Mouse (Mus musculus): ENCODE results near the gene Tm9sf1. TPM values are rescaled to one million over a fixed set of nuclear protein-coding genes. Genes with fewer than 3 reads are reported as not detected.

Tm9sf1 gene
- polyA plus RNA-seq, 1 experiment from 2014 or later, result 76.0 TPM

GRCm38 (mm10) chr14:55618486-55619195, 25.0 kb downstream of the Tm9sf1 start:
- H3K4me1 ChIP-seq (replicated peaks), result peaks cover 17% of the 10 kb centered on the region
- 47% methylated on average over 22 of the region's 22 CpGs for WGBS
- H3K27me3 ChIP-seq (ENCODE audit: insufficient read depth, poor library complexity, severe bottlenecking), result peaks cover 14% of the 10 kb centered on the region; the same call in 1 of the 2 replicates
- H3K36me3 ChIP-seq, result peaks cover 1% of the 10 kb centered on the region
- no peaks in the 10 kb centered on the region for H3K9me3 ChIP-seq
- H3K27ac ChIP-seq, result peak overlapping the region; percentile 35; the same call in 1 of the 2 replicates
- H3K4me3 ChIP-seq, result peak overlapping the region; percentile 37
- no peak for DNase-seq (ENCODE audit: low spot score)

GRCm38 (mm10) chr14:55617822-55618221, 25.8 kb downstream of the Tm9sf1 start, which contains the start of gene Rec8:
Rec8 (plus strand) TSS chr14:55618037.
- no peaks in the 10 kb centered on the region for H3K9me3 ChIP-seq
- DNase-seq (ENCODE audit: low spot score), result peak; percentile 62
- WGBS, result 26% methylated on average over 21 of the region's 21 CpGs
- peak within 1 kb of the TSS; percentile 62 for H3K27ac ChIP-seq
- peaks cover 17% of the 10 kb centered on the region for H3K4me1 ChIP-seq (replicated peaks)
- peak within 1 kb of the TSS; percentile 37 for H3K4me3 ChIP-seq
- H3K36me3 ChIP-seq, result no peaks in the 10 kb centered on the region; the same call in 1 of the 2 replicates
- H3K27me3 ChIP-seq (ENCODE audit: insufficient read depth, poor library complexity, severe bottlenecking), result peaks cover 14% of the 10 kb centered on the region; the same call in 1 of the 2 replicates

GRCm38 (mm10) chr14:55616844-55617243, 26.8 kb downstream of the Tm9sf1 start:
- Histone ChIP-seq H3K9me3 (no peaks in the 10 kb centered on the region), H3K4me1 (replicated peaks) (peaks cover 17% of the 10 kb centered on the region), H3K36me3 (no peaks in the 10 kb centered on the region), H3K27ac (no peak overlapping the region), H3K4me3 (no peak overlapping the region), H3K27me3 (ENCODE audit: insufficient read depth, poor library complexity, severe bottlenecking) (peaks cover 14% of the 10 kb centered on the region; the same call in 1 of the 2 replicates)
- 85% methylated on average over 2 of the region's 2 CpGs for WGBS
- DNase-seq (ENCODE audit: low spot score), result no peak

GRCm38 (mm10) chr14:55615876-55616275, 27.7 kb downstream of the Tm9sf1 start:
- no peak overlapping the region for H3K27ac ChIP-seq
- WGBS, result 39% methylated on average over 2 of the region's 2 CpGs
- H3K36me3 ChIP-seq, result no peaks in the 10 kb centered on the region
- no peak for DNase-seq (ENCODE audit: low spot score)
- H3K4me1 ChIP-seq (replicated peaks), result peaks cover 17% of the 10 kb centered on the region
- peaks cover 14% of the 10 kb centered on the region; the same call in 1 of the 2 replicates for H3K27me3 ChIP-seq (ENCODE audit: insufficient read depth, poor library complexity, severe bottlenecking)
- no peak overlapping the region for H3K4me3 ChIP-seq
- H3K9me3 ChIP-seq, result no peaks in the 10 kb centered on the region

- no peak overlapping the region for H3K4me3 ChIP-seq
- H3K36me3 ChIP-seq, result peaks cover 8% of the 10 kb centered on the region
- H3K9me3 ChIP-seq, result no peaks in the 10 kb centered on the region
- H3K27ac ChIP-seq, result no peak overlapping the region
- 84% methylated on average over 7 of the region's 7 CpGs for WGBS
- DNase-seq (ENCODE audit: low spot score), result no peak
- peaks cover 12% of the 10 kb centered on the region; the same call in 1 of the 2 replicates for H3K27me3 ChIP-seq (ENCODE audit: insufficient read depth, poor library complexity, severe bottlenecking)
- peaks cover 17% of the 10 kb centered on the region for H3K4me1 ChIP-seq (replicated peaks)
Observed at GRCm38 (mm10) chr14:55614565-55615178, 28.9 kb downstream of the Tm9sf1 start.

- no peak for DNase-seq (ENCODE audit: low spot score)
Observed at GRCm38 (mm10) chr14:55613346-55613745, 30.3 kb downstream of the Tm9sf1 start.

GRCm38 (mm10) chr14:55608339-55608738, 35.3 kb downstream of the Tm9sf1 start:
- H3K4me3 ChIP-seq, result no peak overlapping the region
- H3K27me3 ChIP-seq (ENCODE audit: insufficient read depth, poor library complexity, severe bottlenecking), result no peaks in the 10 kb centered on the region
- no peak overlapping the region for H3K27ac ChIP-seq
- H3K9me3 ChIP-seq, result no peaks in the 10 kb centered on the region
- peaks cover 14% of the 10 kb centered on the region for H3K4me1 ChIP-seq (replicated peaks)
- H3K36me3 ChIP-seq, result peaks cover 66% of the 10 kb centered on the region
- DNase-seq (ENCODE audit: low spot score), result no peak
- WGBS, result 95% methylated on average over 6 of the region's 6 CpGs

More at GRCm38 (mm10) chr14:55613346-55613745, 30.3 kb downstream of the Tm9sf1 start:
- H3K4me3 ChIP-seq, result no peak overlapping the region
- H3K9me3 ChIP-seq, result no peaks in the 10 kb centered on the region
- WGBS, result 74% methylated on average over 6 of the region's 6 CpGs
- H3K4me1 ChIP-seq (replicated peaks), result peaks cover 10% of the 10 kb centered on the region
- H3K27ac ChIP-seq, result no peak overlapping the region
- peaks cover 22% of the 10 kb centered on the region for H3K36me3 ChIP-seq
- H3K27me3 ChIP-seq (ENCODE audit: insufficient read depth, poor library complexity, severe bottlenecking), result 0 out of 2 replicates have a peak, but pooled peaks cover under 1% of the 10 kb centered on the region

- WGBS, result 93% methylated on average over 16 of the region's 16 CpGs
- Histone ChIP-seq H3K27ac (no peak overlapping the region), H3K4me1 (replicated peaks) (peaks cover 16% of the 10 kb centered on the region), H3K27me3 (ENCODE audit: insufficient read depth, poor library complexity, severe bottlenecking) (no peaks in the 10 kb centered on the region), H3K36me3 (peaks cover 90% of the 10 kb centered on the region), H3K9me3 (no peaks in the 10 kb centered on the region), H3K4me3 (no peak overlapping the region)
- DNase-seq (ENCODE audit: low spot score), result no peak
Observed at GRCm38 (mm10) chr14:55605743-55606459, 37.7 kb downstream of the Tm9sf1 start.

- Histone ChIP-seq H3K36me3 (peaks cover 94% of the 10 kb centered on the region), H3K27me3 (ENCODE audit: insufficient read depth, poor library complexity, severe bottlenecking) (no peaks in the 10 kb centered on the region), H3K9me3 (no peaks in the 10 kb centered on the region), H3K27ac (no peak overlapping the region), H3K4me1 (replicated peaks) (peaks cover 16% of the 10 kb centered on the region), H3K4me3 (no peak overlapping the region)
- DNase-seq (ENCODE audit: low spot score), result no peak
- 95% methylated on average over 11 of the region's 11 CpGs for WGBS
Observed at GRCm38 (mm10) chr14:55604823-55605222, 38.8 kb downstream of the Tm9sf1 start.

- Histone ChIP-seq H3K36me3 (peaks cover 94% of the 10 kb centered on the region), H3K27ac (peak overlapping the region; percentile 77), H3K4me1 (replicated peaks) (peaks cover 16% of the 10 kb centered on the region), H3K4me3 (peak overlapping the region; percentile 43), H3K27me3 (ENCODE audit: insufficient read depth, poor library complexity, severe bottlenecking) (no peaks in the 10 kb centered on the region), H3K9me3 (no peaks in the 10 kb centered on the region)
- 21% methylated on average over 19 of the region's 19 CpGs for WGBS
- DNase-seq (ENCODE audit: low spot score), result peak; percentile 84
Observed at GRCm38 (mm10) chr14:55603633-55604576, 39.7 kb downstream of the Tm9sf1 start.

GRCm38 (mm10) chr14:55603271-55603632, 40.4 kb downstream of the Tm9sf1 start, which contains the start of gene Irf9:
Irf9 (plus strand) TSS chr14:55603571.
- peak within 1 kb of the TSS; percentile 43 for H3K4me3 ChIP-seq
- peak within 1 kb of the TSS; percentile 77 for H3K27ac ChIP-seq
- DNase-seq (ENCODE audit: low spot score), result no peak
- no peaks in the 10 kb centered on the region for H3K27me3 ChIP-seq (ENCODE audit: insufficient read depth, poor library complexity, severe bottlenecking)
- 88% methylated on average over 7 of the region's 7 CpGs for WGBS
- H3K9me3 ChIP-seq, result no peaks in the 10 kb centered on the region
- H3K36me3 ChIP-seq, result peaks cover 94% of the 10 kb centered on the region
- peaks cover 16% of the 10 kb centered on the region for H3K4me1 ChIP-seq (replicated peaks)
